Mouse (Mus musculus): ENCODE data around the gene Lmf1. TPM values are rescaled to one million over a fixed set of nuclear protein-coding genes. Genes with fewer than 3 reads are reported as not detected.
A peak's percentile ranks its signal among the peaks of the same experiment; 100 is the strongest.

Lmf1 gene
- polyA plus RNA-seq, 1 experiment from 2014 or later: 18.8 TPM

GRCm38 (mm10) chr17:25648678-25649216, 69.9 kb downstream of the Lmf1 start:
- WGBS: 91% methylated on average over 15 of the region's 15 CpGs

GRCm38 (mm10) chr17:25650726-25651125, 71.8 kb downstream of the Lmf1 start:
- WGBS: 81% methylated on average over 7 of the region's 7 CpGs
- Histone ChIP-seq H3K9me3 (replicated peaks; ENCODE audit: control insufficient read depth, low read length) (no peaks in the 10 kb centered on the region), H3K36me3 (ENCODE audit: control insufficient read depth, insufficient read depth, low read length) (0 out of 2 replicates have a peak, but pooled peaks cover 6% of the 10 kb centered on the region), H3K4me3 (ENCODE audit: low read depth, low read length) (no peak overlapping the region), H3K4me1 (ENCODE audit: control insufficient read depth, insufficient read depth, low read length) (no peaks in the 10 kb centered on the region), H3K27me3 (replicated peaks; ENCODE audit: control insufficient read depth, insufficient read depth, low read length) (no peaks in the 10 kb centered on the region), H3K27ac (ENCODE audit: low read depth, low read length) (no peak overlapping the region), H3K4me2 (ENCODE audit: low read length) (no peak overlapping the region), H3K9ac (ENCODE audit: low read length) (no peak overlapping the region)
- DNase-seq (ENCODE audit: low spot score) (no peak), ATAC-seq (no peak)

More at GRCm38 (mm10) chr17:25648678-25649216, 69.9 kb downstream of the Lmf1 start:
- Histone ChIP-seq H3K36me3 (ENCODE audit: control insufficient read depth, insufficient read depth, low read length) (no peaks in the 10 kb centered on the region), H3K4me1 (ENCODE audit: control insufficient read depth, insufficient read depth, low read length) (peaks cover 6% of the 10 kb centered on the region; the same call in 1 of the 2 replicates), H3K9ac (ENCODE audit: low read length) (no peak overlapping the region), H3K4me3 (ENCODE audit: low read depth, low read length) (no peak overlapping the region), H3K27me3 (replicated peaks; ENCODE audit: control insufficient read depth, insufficient read depth, low read length) (no peaks in the 10 kb centered on the region), H3K9me3 (replicated peaks; ENCODE audit: control insufficient read depth, low read length) (no peaks in the 10 kb centered on the region), H3K27ac (ENCODE audit: low read depth, low read length) (no peak overlapping the region), H3K4me2 (ENCODE audit: low read length) (no peak overlapping the region)
- ATAC-seq (no peak), DNase-seq (ENCODE audit: low spot score) (no peak)

- H3K9ac ChIP-seq (ENCODE audit: low read length): no peak overlapping the region
- H3K27ac ChIP-seq (ENCODE audit: low read depth, low read length): no peak overlapping the region
- 91% methylated on average over 8 of the region's 8 CpGs for WGBS
- no peak overlapping the region for H3K4me3 ChIP-seq (ENCODE audit: low read depth, low read length)
- ATAC-seq: no peak
- no peaks in the 10 kb centered on the region for H3K4me1 ChIP-seq (ENCODE audit: control insufficient read depth, insufficient read depth, low read length)
- H3K4me2 ChIP-seq (ENCODE audit: low read length): no peak overlapping the region
- H3K27me3 ChIP-seq (replicated peaks; ENCODE audit: control insufficient read depth, insufficient read depth, low read length): no peaks in the 10 kb centered on the region
- no peaks in the 10 kb centered on the region for H3K9me3 ChIP-seq (replicated peaks; ENCODE audit: control insufficient read depth, low read length)
- DNase-seq (ENCODE audit: low spot score): no peak
- 0 out of 2 replicates have a peak, but pooled peaks cover 6% of the 10 kb centered on the region for H3K36me3 ChIP-seq (ENCODE audit: control insufficient read depth, insufficient read depth, low read length)
Measured at GRCm38 (mm10) chr17:25652272-25652671, 73.4 kb downstream of the Lmf1 start.

GRCm38 (mm10) chr17:25656142-25656825, 77.4 kb downstream of the Lmf1 start:
- WGBS: 79% methylated on average over 12 of the region's 12 CpGs
- Histone ChIP-seq H3K36me3 (ENCODE audit: control insufficient read depth, insufficient read depth, low read length) (0 out of 2 replicates have a peak, but pooled peaks cover 6% of the 10 kb centered on the region), H3K27me3 (replicated peaks; ENCODE audit: control insufficient read depth, insufficient read depth, low read length) (no peaks in the 10 kb centered on the region), H3K4me3 (ENCODE audit: low read depth, low read length) (no peak overlapping the region), H3K4me1 (ENCODE audit: control insufficient read depth, insufficient read depth, low read length) (no peaks in the 10 kb centered on the region), H3K27ac (ENCODE audit: low read depth, low read length) (no peak overlapping the region), H3K9ac (ENCODE audit: low read length) (no peak overlapping the region), H3K9me3 (replicated peaks; ENCODE audit: control insufficient read depth, low read length) (no peaks in the 10 kb centered on the region), H3K4me2 (ENCODE audit: low read length) (no peak overlapping the region)
- no peak for ATAC-seq
- no peak for DNase-seq (ENCODE audit: low spot score)

GRCm38 (mm10) chr17:25656826-25657189, 77.9 kb downstream of the Lmf1 start:
- no peak overlapping the region for H3K4me3 ChIP-seq (ENCODE audit: low read depth, low read length)
- H3K36me3 ChIP-seq (ENCODE audit: control insufficient read depth, insufficient read depth, low read length): 0 out of 2 replicates have a peak, but pooled peaks cover 6% of the 10 kb centered on the region
- 66% methylated on average over 3 of the region's 3 CpGs for WGBS
- no peak for ATAC-seq
- no peak overlapping the region for H3K4me2 ChIP-seq (ENCODE audit: low read length)
- no peaks in the 10 kb centered on the region for H3K4me1 ChIP-seq (ENCODE audit: control insufficient read depth, insufficient read depth, low read length)
- no peaks in the 10 kb centered on the region for H3K9me3 ChIP-seq (replicated peaks; ENCODE audit: control insufficient read depth, low read length)
- no peaks in the 10 kb centered on the region for H3K27me3 ChIP-seq (replicated peaks; ENCODE audit: control insufficient read depth, insufficient read depth, low read length)
- H3K9ac ChIP-seq (ENCODE audit: low read length): no peak overlapping the region
- DNase-seq (ENCODE audit: low spot score): no peak
- no peak overlapping the region for H3K27ac ChIP-seq (ENCODE audit: low read depth, low read length)

- H3K4me3 ChIP-seq (ENCODE audit: low read depth, low read length): no peak overlapping the region
- H3K36me3 ChIP-seq (ENCODE audit: control insufficient read depth, insufficient read depth, low read length): no peaks in the 10 kb centered on the region
- no peak overlapping the region for H3K4me2 ChIP-seq (ENCODE audit: low read length)
- H3K27me3 ChIP-seq (replicated peaks; ENCODE audit: control insufficient read depth, insufficient read depth, low read length): no peaks in the 10 kb centered on the region
- no peak for DNase-seq (ENCODE audit: low spot score)
- no peak for ATAC-seq
- peaks cover 6% of the 10 kb centered on the region for H3K4me1 ChIP-seq (ENCODE audit: control insufficient read depth, insufficient read depth, low read length)
- no peak overlapping the region for H3K27ac ChIP-seq (ENCODE audit: low read depth, low read length)
- H3K9me3 ChIP-seq (replicated peaks; ENCODE audit: control insufficient read depth, low read length): no peaks in the 10 kb centered on the region
- no peak overlapping the region; the same call in 1 of the 2 replicates for H3K9ac ChIP-seq (ENCODE audit: low read length)
- 57% methylated on average over 12 of the region's 12 CpGs for WGBS
Measured at GRCm38 (mm10) chr17:25663213-25663835, 84.4 kb downstream of the Lmf1 start.

GRCm38 (mm10) chr17:25665485-25665884, 86.6 kb downstream of the Lmf1 start:
- ATAC-seq (no peak), DNase-seq (ENCODE audit: low spot score) (no peak)
- Histone ChIP-seq H3K36me3 (ENCODE audit: control insufficient read depth, insufficient read depth, low read length) (no peaks in the 10 kb centered on the region), H3K4me1 (ENCODE audit: control insufficient read depth, insufficient read depth, low read length) (peaks cover 12% of the 10 kb centered on the region), H3K4me3 (ENCODE audit: low read depth, low read length) (no peak overlapping the region), H3K27ac (ENCODE audit: low read depth, low read length) (no peak overlapping the region), H3K9ac (ENCODE audit: low read length) (no peak overlapping the region), H3K9me3 (replicated peaks; ENCODE audit: control insufficient read depth, low read length) (no peaks in the 10 kb centered on the region), H3K4me2 (ENCODE audit: low read length) (no peak overlapping the region), H3K27me3 (replicated peaks; ENCODE audit: control insufficient read depth, insufficient read depth, low read length) (no peaks in the 10 kb centered on the region)
- WGBS: 93% methylated on average over 6 of the region's 6 CpGs

- Histone ChIP-seq H3K27me3 (replicated peaks; ENCODE audit: control insufficient read depth, insufficient read depth, low read length) (no peaks in the 10 kb centered on the region), H3K9me3 (replicated peaks; ENCODE audit: control insufficient read depth, low read length) (no peaks in the 10 kb centered on the region), H3K4me2 (ENCODE audit: low read length) (no peak overlapping the region), H3K27ac (ENCODE audit: low read depth, low read length) (no peak overlapping the region), H3K4me3 (ENCODE audit: low read depth, low read length) (no peak overlapping the region), H3K9ac (ENCODE audit: low read length) (no peak overlapping the region), H3K4me1 (ENCODE audit: control insufficient read depth, insufficient read depth, low read length) (peaks cover 12% of the 10 kb centered on the region), H3K36me3 (ENCODE audit: control insufficient read depth, insufficient read depth, low read length) (no peaks in the 10 kb centered on the region)
- WGBS: 65% methylated on average over 8 of the region's 8 CpGs
- DNase-seq (ENCODE audit: low spot score) (peak; percentile 24), ATAC-seq (no peak)
Measured at GRCm38 (mm10) chr17:25665891-25666290, 87.0 kb downstream of the Lmf1 start.

All from forebrain, embryonic 14.5 days (tissue).